Mouse (Mus musculus) layer of hippocampus, postnatal 25 days (tissue): ENCODE results near the gene Kcnab1. TPM values are rescaled to one million over a fixed set of nuclear protein-coding genes. Genes with fewer than 3 reads are reported as not detected.

Experiments
- DNase-seq, 2 experiments: peaks; one replicate each; pipeline ENCODE4 v3.0.0; 2022; ENCODE audit warnings: mixed read lengths in 2 of 2, low spot score in 1 of 2; ENCODE audit errors: extremely low spot score in 1 of 2
- total RNA-seq, 2 experiments: library from RNA; stranded (reverse); gene quantifications; 2 replicates each; pipeline ENCODE4 v1.2.3; 2021

Gene Kcnab1
- total RNA-seq, 2 experiments from 2014 or later: 160 to 161 TPM

DNA sequence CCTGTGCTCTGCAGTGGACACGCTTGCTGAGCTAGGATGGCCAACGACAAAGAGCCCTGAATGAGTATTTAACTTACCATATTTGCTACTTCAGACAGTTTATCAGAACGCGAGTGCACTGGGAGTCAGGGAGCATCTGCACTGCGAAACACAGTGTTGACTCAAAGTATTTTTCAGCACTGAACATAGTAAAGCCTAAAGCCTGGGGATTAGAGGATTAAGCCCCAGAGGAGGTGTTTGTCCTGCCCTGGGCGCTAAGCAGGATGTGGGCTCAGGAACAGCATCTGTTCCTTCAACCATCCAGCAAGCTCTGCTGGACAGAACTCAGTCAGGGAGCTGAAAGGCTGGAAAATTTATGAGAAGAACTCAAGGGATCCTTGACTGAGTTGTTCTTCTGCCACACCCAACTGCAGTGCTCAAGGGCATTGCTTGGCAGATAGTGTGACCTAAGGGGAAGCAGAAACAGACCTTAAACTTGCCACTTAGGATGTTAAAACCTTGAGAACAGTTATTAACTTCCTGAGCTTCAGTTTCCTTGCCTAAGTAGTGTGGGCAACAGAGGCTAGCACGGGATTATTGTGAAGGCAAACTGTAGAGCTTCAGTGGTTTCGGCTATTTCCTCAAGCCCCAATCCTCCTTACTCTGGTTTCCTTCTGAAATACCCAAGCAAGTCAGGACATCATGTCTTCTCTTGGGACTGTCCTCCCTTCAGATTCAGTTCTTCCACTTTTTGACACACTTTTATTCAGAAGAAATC, 94.4 kb downstream of the Kcnab1 start:
- DNase-seq: no peak

DNA sequence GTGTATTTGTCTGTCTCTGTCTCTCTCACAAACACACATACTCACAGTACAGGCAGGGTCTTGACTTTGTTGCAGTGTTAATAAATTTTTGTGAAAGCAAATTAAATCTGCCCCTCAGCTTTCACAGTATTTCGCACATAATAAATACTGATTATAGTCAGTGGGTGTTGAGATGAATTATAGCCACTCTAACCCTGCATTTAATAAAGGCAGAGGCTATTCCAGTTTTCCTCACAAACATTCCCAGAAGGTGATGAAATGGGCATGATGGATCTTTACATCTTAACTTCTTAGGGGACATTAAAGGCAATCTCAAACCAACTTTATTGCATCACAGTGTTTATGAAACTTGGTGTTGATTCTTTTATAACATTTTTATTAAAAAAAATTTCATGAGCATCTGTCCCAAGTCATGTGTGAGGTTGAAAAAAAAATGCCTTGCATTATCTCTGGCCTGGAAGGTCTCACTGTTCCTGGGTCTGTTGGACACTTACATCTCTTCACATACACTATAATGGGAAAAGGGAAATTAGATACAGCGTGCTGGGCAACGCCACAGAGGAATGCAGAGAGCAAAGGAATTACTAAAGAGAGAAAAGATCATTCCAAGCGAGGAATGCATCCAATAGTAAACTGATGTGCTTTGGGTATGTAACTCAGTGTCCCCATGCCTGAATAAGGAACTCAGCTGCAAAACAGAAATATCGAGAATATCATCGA, 95.3 kb downstream of the Kcnab1 start:
- no peak for DNase-seq

GRCm38 (mm10) chr3:65205539-65206020, 96.4 kb downstream of the Kcnab1 start:
- DNase-seq: no peak

GRCm38 (mm10) chr3:65213725-65214124, 104.5 kb downstream of the Kcnab1 start:
- no peak for DNase-seq

- no peak for DNase-seq
These were observed 105.5 kb downstream of the Kcnab1 start for GRCm38 (mm10) chr3:65214635-65215034.

DNA sequence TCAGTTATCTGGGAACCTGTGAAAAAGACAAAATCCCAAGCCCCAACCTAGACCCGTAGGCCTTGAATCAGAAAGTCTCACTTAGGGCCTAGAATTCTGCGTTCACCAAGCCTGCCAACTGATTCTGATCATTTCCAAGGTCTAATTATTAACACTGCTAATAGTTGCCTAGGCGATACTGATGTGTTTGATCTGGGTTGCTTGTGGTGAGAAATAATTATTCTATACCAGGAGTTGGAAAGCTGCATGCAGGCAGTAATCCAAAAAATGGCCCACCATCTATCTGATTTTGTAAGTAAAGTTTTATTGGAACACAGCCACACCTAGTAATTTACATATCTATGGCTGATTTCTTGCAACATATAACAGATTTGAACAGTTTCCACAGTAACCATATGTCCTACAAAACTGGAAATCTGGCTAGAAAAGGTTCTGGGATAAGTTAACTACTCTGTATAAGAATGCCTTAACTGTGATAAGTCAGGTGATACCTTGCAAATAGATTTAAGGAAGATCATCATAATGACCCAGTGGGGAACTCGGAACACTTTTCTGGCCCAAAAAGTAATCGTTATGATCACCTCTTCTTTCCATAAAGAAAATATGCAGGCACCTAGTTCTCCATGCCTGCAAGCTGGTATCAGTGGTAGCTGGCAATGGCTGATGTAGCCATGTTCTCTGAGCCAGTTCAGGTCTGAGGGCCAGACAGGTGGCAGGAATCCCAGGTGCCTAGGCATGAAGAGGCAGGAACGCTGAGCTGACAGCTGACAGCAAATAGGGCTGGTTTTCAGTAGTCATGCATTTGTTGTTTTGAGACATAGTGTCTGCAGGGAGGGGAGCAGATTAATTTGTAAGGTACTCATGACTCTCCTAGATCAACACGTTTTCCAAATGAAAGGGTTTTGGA, 108.7 kb downstream of the Kcnab1 start:
- DNase-seq: no peak

DNA sequence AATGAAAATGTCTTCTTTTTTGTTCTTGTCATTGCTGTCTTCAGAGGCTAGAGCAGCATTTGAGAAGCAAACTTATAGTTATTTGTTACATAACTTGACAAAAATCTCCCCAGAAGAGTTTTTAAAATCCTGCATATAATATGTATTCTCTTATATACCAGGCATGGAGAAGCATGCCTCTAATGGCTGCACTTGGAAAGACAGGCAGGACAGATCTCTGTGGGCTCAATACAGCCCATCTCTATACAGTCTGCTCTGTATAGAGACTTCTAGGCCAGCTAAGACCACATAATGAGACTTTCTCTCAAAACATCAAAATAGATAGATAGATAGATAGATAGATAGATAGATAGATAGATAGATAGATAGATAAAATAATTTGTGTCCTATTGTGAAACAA, 111.1 kb downstream of the Kcnab1 start:
- no peak for DNase-seq

DNA sequence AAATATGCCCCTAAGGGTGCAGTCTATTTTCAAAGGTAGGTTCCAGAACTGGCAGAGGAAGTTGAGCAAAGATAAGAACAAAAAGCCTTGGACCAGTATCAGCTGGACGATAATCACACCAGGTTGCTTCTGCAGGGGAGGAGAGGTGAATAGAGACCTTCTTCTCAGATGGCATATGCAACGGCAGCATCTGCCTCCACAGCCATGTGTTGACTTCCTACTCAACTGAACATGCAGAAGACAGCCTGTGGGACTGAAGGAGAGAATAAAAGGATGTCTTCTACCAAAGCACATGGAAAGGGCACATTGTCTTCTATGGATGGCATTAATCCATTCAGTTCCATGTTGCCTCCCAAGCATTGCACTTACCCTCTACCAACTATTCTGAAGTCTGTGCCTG, 114.5 kb downstream of the Kcnab1 start:
- DNase-seq: no peak

DNA sequence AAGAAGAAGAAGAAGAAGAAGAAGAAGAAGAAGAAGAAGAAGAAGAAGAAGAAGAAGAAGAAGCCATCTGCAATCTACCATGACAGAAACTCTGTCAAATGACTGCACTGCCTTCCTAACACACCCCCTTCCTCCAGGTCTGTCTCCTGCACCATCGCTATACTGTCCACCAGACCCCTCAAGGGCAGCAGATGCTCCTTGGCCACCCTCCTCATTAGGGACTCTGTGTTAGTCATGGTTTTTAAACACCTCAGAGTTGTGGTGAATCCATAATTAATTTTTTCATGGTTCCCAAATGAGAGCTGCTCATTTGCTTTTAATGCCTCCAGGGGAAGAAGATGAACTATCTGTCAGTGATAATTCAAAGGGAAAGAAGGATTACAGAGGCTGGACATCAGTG, 121.8 kb downstream of the Kcnab1 start:
- DNase-seq: no peak

- no peak for DNase-seq
These were observed 122.4 kb downstream of the Kcnab1 start for GRCm38 (mm10) chr3:65231419-65232090.

DNA sequence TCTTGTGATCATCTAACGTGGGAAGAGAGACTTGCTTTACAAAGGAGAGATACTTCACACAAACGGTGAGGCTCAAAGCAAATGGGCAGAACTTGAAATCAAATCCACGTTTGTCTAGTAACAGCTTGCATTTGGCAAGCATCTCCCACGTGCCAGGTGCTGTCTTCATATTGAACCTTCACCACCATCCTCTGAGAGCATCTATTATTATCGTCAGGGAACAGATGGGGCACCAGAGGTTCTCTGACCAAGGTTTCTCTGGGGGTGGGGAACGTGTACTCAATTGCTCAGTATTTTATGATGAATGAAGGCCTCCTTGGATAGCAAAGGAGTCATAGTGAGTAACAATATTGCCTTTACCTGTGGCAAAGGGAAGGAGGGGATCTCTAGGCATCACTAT, 139.8 kb downstream of the Kcnab1 start:
- no peak for DNase-seq

- no peak for DNase-seq
These were observed 151.3 kb downstream of the Kcnab1 start for GRCm38 (mm10) chr3:65260521-65260920.

- DNase-seq: no peak
These were observed 153.6 kb downstream of the Kcnab1 start for GRCm38 (mm10) chr3:65262506-65263422.

- no peak for DNase-seq
These were observed 164.1 kb downstream of the Kcnab1 start for GRCm38 (mm10) chr3:65273317-65273716.

- no peak for DNase-seq
These were observed 168.6 kb downstream of the Kcnab1 start for GRCm38 (mm10) chr3:65277777-65278176.

DNA sequence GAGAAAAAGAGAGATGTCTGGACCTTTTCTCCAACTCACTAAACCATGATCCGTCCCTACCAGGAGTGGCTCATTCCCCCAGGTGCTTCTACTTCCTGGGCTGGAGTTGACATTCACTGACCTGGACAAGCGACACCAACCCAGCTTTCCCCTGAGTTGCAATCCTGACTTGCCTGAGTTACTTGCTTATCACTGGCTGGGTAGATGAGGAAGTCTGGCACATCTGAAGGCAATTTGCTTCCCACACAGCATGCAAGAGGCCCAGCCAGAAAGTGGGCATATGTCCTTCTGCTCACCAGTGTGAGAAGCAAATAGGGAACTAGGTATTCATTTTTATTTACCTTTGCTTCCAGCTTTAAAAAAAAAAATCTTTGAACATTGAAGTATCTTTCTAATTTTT, 174.2 kb downstream of the Kcnab1 start:
- DNase-seq: no peak

DNA sequence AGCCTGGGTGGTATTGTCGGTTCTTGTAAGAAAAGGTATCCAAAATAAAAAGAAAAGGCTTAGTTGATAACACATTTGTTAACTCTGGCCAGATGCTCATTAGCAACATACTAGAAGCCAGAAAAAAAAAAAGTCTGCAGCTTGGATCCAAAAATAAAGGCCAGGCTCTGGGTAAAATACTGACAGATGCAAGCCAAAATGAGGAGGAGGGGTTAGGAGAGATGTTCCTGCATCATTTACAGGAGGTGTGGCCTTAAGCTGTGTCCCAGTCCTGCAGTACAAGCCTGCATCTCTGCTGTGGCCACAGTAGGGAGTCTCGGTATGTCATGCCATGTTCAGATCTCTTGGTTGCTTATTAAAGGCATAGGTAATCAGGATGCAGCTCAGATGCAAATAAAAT, 179.8 kb downstream of the Kcnab1 start:
- DNase-seq: no peak

DNA sequence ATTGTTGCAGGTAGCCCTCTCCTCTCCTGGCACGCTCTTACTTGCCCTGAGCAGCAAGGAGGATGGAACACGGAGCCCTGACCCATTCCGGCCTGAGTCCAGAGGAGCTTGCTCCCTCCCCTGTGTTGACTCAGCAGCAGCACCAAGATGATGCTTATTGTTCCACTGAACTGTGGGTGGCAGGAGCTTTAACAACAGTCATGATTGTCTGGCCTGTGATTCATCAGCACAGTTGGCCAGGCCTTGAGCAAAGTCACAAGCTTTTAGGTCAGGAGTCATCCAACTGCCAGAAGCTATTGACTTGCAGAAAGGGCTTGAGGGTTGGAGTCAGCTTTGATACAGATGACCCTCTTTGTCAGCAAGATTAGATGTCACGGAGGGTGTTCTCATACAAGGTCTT, 187.8 kb downstream of the Kcnab1 start:
- no peak for DNase-seq

GRCm38 (mm10) chr3:65299205-65299604, 190.0 kb downstream of the Kcnab1 start:
- DNase-seq: no peak
